Mouse (Mus musculus) myocyte (in vitro differentiated cells): ENCODE data around the gene Chst4.

ENCODE experiments used
- E2F4 ChIP-seq: IDR thresholded peaks from one replicate; pipeline ENCODE4 v1.6.1; 2011; ENCODE audit warnings: mild to moderate bottlenecking, control low read depth, moderate library complexity; ENCODE audit not compliant: insufficient read depth
- MYOD1 ChIP-seq, 3 experiments: IDR thresholded peaks; one replicate each; pipeline ENCODE4 v1.6.1; 2011; ENCODE audit warnings: control low read depth in 2 of 3, low read depth in 2 of 3, mild to moderate bottlenecking in 2 of 3, moderate library complexity in 1 of 3; ENCODE audit not compliant: insufficient read length in 2 of 3, control insufficient read depth in 1 of 3
- MYOG ChIP-seq, 3 experiments: IDR thresholded peaks; one replicate each; pipeline ENCODE4 v1.6.1; 2011; ENCODE audit warnings: control low read depth in 2 of 3, low read depth in 2 of 3, mild to moderate bottlenecking in 2 of 3; ENCODE audit not compliant: insufficient read length in 2 of 3, control insufficient read depth in 1 of 3, insufficient read depth in 1 of 3
- POLR2A ChIP-seq: IDR thresholded peaks from one replicate; pipeline ENCODE4 v1.6.1; 2011; ENCODE audit warnings: low read depth, mild to moderate bottlenecking, control low read depth, moderate library complexity; ENCODE audit not compliant: insufficient read length
- POLR2AphosphoS2 ChIP-seq: IDR thresholded peaks from one replicate; pipeline ENCODE4 v1.6.1; 2011; ENCODE audit warnings: low read depth, control low read depth; ENCODE audit not compliant: insufficient read length
- REST ChIP-seq: IDR thresholded peaks from one replicate; pipeline ENCODE4 v1.6.1; 2011; ENCODE audit warnings: mild to moderate bottlenecking, control low read depth, moderate library complexity; ENCODE audit not compliant: insufficient read depth, insufficient read length
- TCF12 ChIP-seq: IDR thresholded peaks from one replicate; pipeline ENCODE4 v1.6.1; 2011; ENCODE audit warnings: mild to moderate bottlenecking, control low read depth; ENCODE audit not compliant: poor library complexity, insufficient read depth, severe bottlenecking

DNA sequence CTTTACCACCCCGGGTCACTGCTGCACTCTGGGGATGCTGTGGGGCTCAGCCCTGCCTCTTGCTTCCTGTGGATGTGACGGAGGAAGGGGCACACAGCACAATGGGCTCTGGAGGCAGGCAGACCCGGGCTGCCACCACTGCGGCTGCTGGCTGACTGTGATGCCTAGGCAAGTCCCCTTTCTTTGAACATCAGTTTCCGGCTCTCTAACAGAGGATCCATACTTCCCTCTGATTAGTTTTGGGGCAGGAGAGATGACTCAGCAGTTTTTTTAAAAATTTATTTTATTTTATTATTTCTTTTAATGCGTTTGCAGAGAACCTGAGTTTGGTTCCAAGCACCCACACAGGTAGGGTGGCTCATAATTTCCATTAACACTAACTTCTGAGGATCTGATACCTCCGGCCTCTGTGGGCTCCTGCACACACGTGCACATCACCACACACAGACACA, 30.5 kb downstream of the Chst4 start:
- TF ChIP-seq POLR2A (no peak), TCF12 (no peak), E2F4 (no peak), POLR2AphosphoS2 (no peak), REST (no peak), MYOG (IDR thresholded peaks at IDR 0.05; ENCODE audit: control insufficient read depth in 1 of 3, insufficient read depth in 1 of 3, insufficient read length in 2 of 3, low read depth in 2 of 3) (no peak), MYOD1 (IDR thresholded peaks at IDR 0.05; ENCODE audit: control insufficient read depth in 1 of 3, insufficient read length in 2 of 3, low read depth in 2 of 3) (no peak)
